Mouse (Mus musculus) forelimb bud, embryonic 11.5 days (tissue): ENCODE measurements around the gene Clec3a.

ENCODE experiments used
- DNase-seq: peaks from one replicate; pipeline ENCODE4 v3.0.0-alpha.2; 2012; ENCODE audit warnings: low read depth, low spot score

Gene Clec3a

GRCm38 (mm10) chr8:114417786-114418185 lies at the start of gene Clec3a:
Gene Clec3a, plus strand, starts transcription at chr8:114418086.
- DNase-seq, result no peak

- peak; percentile 76 for DNase-seq
These were observed 48.6 kb upstream of the Clec3a start for GRCm38 (mm10) chr8:114369038-114369976.

GRCm38 (mm10) chr8:114374390-114374789 lies 43.5 kb upstream of the Clec3a start:
- no peak for DNase-seq

GRCm38 (mm10) chr8:114384189-114384588 lies 33.7 kb upstream of the Clec3a start:
- DNase-seq, result no peak

GRCm38 (mm10) chr8:114387494-114387893 lies 30.4 kb upstream of the Clec3a start:
- DNase-seq, result no peak

- DNase-seq, result no peak
These were observed 27.2 kb upstream of the Clec3a start for GRCm38 (mm10) chr8:114390465-114391254.

GRCm38 (mm10) chr8:114398326-114398725 lies 19.6 kb upstream of the Clec3a start:
- DNase-seq, result no peak

GRCm38 (mm10) chr8:114399273-114399672 lies 18.6 kb upstream of the Clec3a start:
- no peak for DNase-seq

- DNase-seq, result no peak
These were observed 16.2 kb upstream of the Clec3a start for GRCm38 (mm10) chr8:114401679-114402078.

GRCm38 (mm10) chr8:114411421-114411820 lies 6.5 kb upstream of the Clec3a start:
- DNase-seq, result no peak

- DNase-seq, result no peak
These were observed 600 bp downstream of the Clec3a start for GRCm38 (mm10) chr8:114418486-114418885.

- no peak for DNase-seq
These were observed 1.0 kb downstream of the Clec3a start for GRCm38 (mm10) chr8:114418904-114419303.

GRCm38 (mm10) chr8:114421544-114421943 lies 3.7 kb downstream of the Clec3a start:
- no peak for DNase-seq

GRCm38 (mm10) chr8:114438236-114438635 lies 20.4 kb downstream of the Clec3a start:
- peak; percentile 65 for DNase-seq

- peak; percentile 98 for DNase-seq
These were observed 21.7 kb downstream of the Clec3a start, which contains the start of gene Wwox for GRCm38 (mm10) chr8:114439334-114440204. Gene Wwox, plus strand, starts transcription at chr8:114439655.

GRCm38 (mm10) chr8:114440205-114440589 lies 22.3 kb downstream of the Clec3a start:
- DNase-seq, result no peak

- peak; percentile 38 for DNase-seq
These were observed 23.7 kb downstream of the Clec3a start for GRCm38 (mm10) chr8:114441616-114442015.

- DNase-seq, result no peak
These were observed 29.0 kb downstream of the Clec3a start for GRCm38 (mm10) chr8:114446884-114447283.

GRCm38 (mm10) chr8:114452278-114452677 lies 34.4 kb downstream of the Clec3a start:
- no peak for DNase-seq

- DNase-seq, result peak; percentile 87
These were observed 34.9 kb downstream of the Clec3a start for GRCm38 (mm10) chr8:114452781-114453221.

GRCm38 (mm10) chr8:114455302-114455701 lies 37.4 kb downstream of the Clec3a start:
- no peak for DNase-seq
